Mouse (Mus musculus) gastrocnemius, postnatal 25 days (tissue): Measurements from ENCODE around the gene Tanc1. TPM values are rescaled to one million over a fixed set of nuclear protein-coding genes. Genes with fewer than 3 reads are reported as not detected.

Experiments
- total RNA-seq, 2 experiments: library from RNA; stranded (reverse); gene quantifications; 1 replicate in 1 of 2; 2 replicates in 1 of 2; pipeline ENCODE4 v1.2.3; 2021

The Tanc1 gene
- total RNA-seq, 2 experiments from 2014 or later = 6.2 to 7.9 TPM

Other genes with a start within 250 kb of the Tanc1 start
- gene Dapl1, start 127.4 kb upstream of the Tanc1 start, total RNA-seq = not detected